ENCODE assay signal across 11 mouse cellular contexts in genomic region chr1:78863833-78864232, GRCm38 (mm10). TPM values are rescaled to one million over a fixed set of nuclear protein-coding genes. Genes with fewer than 3 reads are reported as not detected.
A peak's percentile ranks its signal among the peaks of the same experiment; 100 is the strongest.
DNase-seq lines count a peak whose midpoint lies in the region; ATAC-seq lines count a peak whose summit lies in the region.
"Had no signal": no experiment of that assay in that cellular context is flagged by ENCODE, and none has a peak within 500 bp of the region (broad histone marks: within the 10 kb centered on the region; RNA-seq: fewer than 3 reads in every experiment).

No protein-coding gene starts in this region.

- peak; percentile 97 for DNase-seq in heart, adult 11 months
- DNase-seq in heart, embryonic 10.5 days (ENCODE audit: low spot score): no peak
- peak; percentile 37 to 46 for DNase-seq in left cerebral cortex, postnatal 36 days (ENCODE audit: low spot score in 2 of 2)
- DNase-seq in testis, postnatal 10 days (ENCODE audit: low spot score): no peak

- no peaks in the 10 kb centered on the region for H3K27me3 ChIP-seq in heart, embryonic 10.5 days (ENCODE audit: insufficient read depth, poor library complexity, severe bottlenecking)
- H3K27me3 ChIP-seq in heart, embryonic 15.5 days: no peaks in the 10 kb centered on the region
- H3K27me3 ChIP-seq in neural tube, embryonic 15.5 days (replicated peaks): no peaks in the 10 kb centered on the region
- H3K27me3 ChIP-seq: embryonic facial prominence, embryonic 12.5 days; neural tube, embryonic 12.5 days had no signal

- no peaks in the 10 kb centered on the region for H3K9me3 ChIP-seq in heart, embryonic 10.5 days
- no peaks in the 10 kb centered on the region for H3K9me3 ChIP-seq in heart, embryonic 15.5 days (replicated peaks)
- H3K9me3 ChIP-seq in neural tube, embryonic 15.5 days (replicated peaks): no peaks in the 10 kb centered on the region
- H3K9me3 ChIP-seq: embryonic facial prominence, embryonic 12.5 days; neural tube, embryonic 12.5 days had no signal

- 0 out of 2 replicates have a peak, but pooled peaks cover 5% of the 10 kb centered on the region for H3K4me1 ChIP-seq in heart, embryonic 10.5 days
- peaks cover 20% of the 10 kb centered on the region for H3K4me1 ChIP-seq in brown adipose tissue, adult 24 weeks (ENCODE audit: control insufficient read depth, insufficient read depth, insufficient read length, low read length)
- peaks cover 29% of the 10 kb centered on the region for H3K4me1 ChIP-seq in heart, embryonic 15.5 days (replicated peaks)
- H3K4me1 ChIP-seq in neural tube, embryonic 15.5 days: peaks cover 6% of the 10 kb centered on the region; the same call in 1 of the 2 replicates
- H3K4me1 ChIP-seq: embryonic facial prominence, embryonic 12.5 days; neural tube, embryonic 12.5 days had no signal

- no peak overlapping the region for H3K4me2 ChIP-seq in heart, embryonic 15.5 days
- H3K4me2 ChIP-seq in neural tube, embryonic 15.5 days: no peak overlapping the region
- H3K4me2 ChIP-seq: embryonic facial prominence, embryonic 12.5 days; neural tube, embryonic 12.5 days had no signal

- intact Hi-C loops in left cerebral cortex, postnatal 36 days (cut with DNase I): no loop called here

- no peaks in the 10 kb centered on the region for H3K36me3 ChIP-seq in heart, embryonic 10.5 days
- no peaks in the 10 kb centered on the region for H3K36me3 ChIP-seq in heart, embryonic 15.5 days
- no peaks in the 10 kb centered on the region for H3K36me3 ChIP-seq in neural tube, embryonic 15.5 days
- H3K36me3 ChIP-seq: embryonic facial prominence, embryonic 12.5 days; neural tube, embryonic 12.5 days had no signal

- ATAC-seq in heart, embryonic 15.5 days (replicated peaks; ENCODE audit: insufficient number of reproducible peaks, insufficient read depth, low FRiP score, low read depth): peak; percentile 58; the same call in 1 of the 2 replicates
- no peak for ATAC-seq in neural tube, embryonic 15.5 days (ENCODE audit: low FRiP score)
- ATAC-seq in monocyte, adult 5-6 weeks (replicated peaks; ENCODE audit: insufficient number of reproducible peaks, low FRiP score, low TSS enrichment, poor library complexity, severe bottlenecking): no peak

- no peak overlapping the region for H3K27ac ChIP-seq in heart, embryonic 10.5 days
- H3K27ac ChIP-seq in brown adipose tissue, adult 24 weeks (replicated peaks; ENCODE audit: low read depth, low read length): peak overlapping the region; percentile 73
- H3K27ac ChIP-seq in heart, embryonic 15.5 days: peak overlapping the region; percentile 80
- H3K27ac ChIP-seq in neural tube, embryonic 15.5 days (replicated peaks): no peak overlapping the region
- H3K27ac ChIP-seq: embryonic facial prominence, embryonic 12.5 days; liver, embryonic 14.5 days; neural tube, embryonic 12.5 days had no signal

- H3K4me3 ChIP-seq in heart, embryonic 10.5 days: no peak overlapping the region
- no peak overlapping the region for H3K4me3 ChIP-seq in brown adipose tissue, adult 24 weeks (ENCODE audit: insufficient read depth, low read depth, low read length)
- no peak overlapping the region for H3K4me3 ChIP-seq in heart, embryonic 15.5 days
- no peak overlapping the region for H3K4me3 ChIP-seq in neural tube, embryonic 15.5 days (replicated peaks)
- H3K4me3 ChIP-seq: embryonic facial prominence, embryonic 12.5 days; neural tube, embryonic 12.5 days had no signal

- no peak overlapping the region for H3K9ac ChIP-seq in heart, embryonic 15.5 days
- no peak overlapping the region for H3K9ac ChIP-seq in neural tube, embryonic 15.5 days (replicated peaks)
- H3K9ac ChIP-seq: embryonic facial prominence, embryonic 12.5 days; liver, embryonic 14.5 days; neural tube, embryonic 12.5 days had no signal

- WGBS in heart, embryonic 10.5 days: 61% methylated on average over 2 of the region's 2 CpGs
- WGBS in heart, embryonic 15.5 days: 22% methylated on average over 2 of the region's 2 CpGs
- 66% methylated on average over 2 of the region's 2 CpGs for WGBS in neural tube, embryonic 15.5 days

RNA-seq across cellular contexts. Expression of gene Kcne4, which starts 47.3 kb away (rescaled TPM):
- polyA plus RNA-seq in heart, embryonic 10.5 days (2016; fragmentation: Nextera tagmentation; extraction: Ambion mirVana): 0.16 TPM in 1 of 2 replicates, not detected in the other
- polyA plus RNA-seq in brown adipose tissue, adult 24 weeks (2012; ENCODE audit: insufficient read depth, insufficient read length, missing spikeins): 0.63 and 0.75 TPM in 2 replicates
- 4.4 and 6.5 TPM in 2 replicates for polyA plus RNA-seq in heart, embryonic 15.5 days (2015; fragmentation: Nextera tagmentation; extraction: Ambion mirVana)
- total RNA-seq in left cerebral cortex, postnatal 36 days (2021): 1 to 10 TPM; 1.1 to 1.3 TPM
- 3.5 and 6.2 TPM in 2 replicates for polyA plus RNA-seq in neural tube, embryonic 15.5 days (2015; fragmentation: Nextera tagmentation; extraction: Ambion mirVana)
- 0.43 TPM in 1 of 3 replicates, not detected in the others for total RNA-seq in monocyte, adult 5-6 weeks (2017)

Comparison
In these comparisons a context has a peak if more than half of its experiments do, and no peak if none do; other contexts are left out.
1. DNase-seq: peak in heart, adult 11 months (single experiment) and left cerebral cortex, postnatal 36 days (2 of 2); none in heart, embryonic 10.5 days (single experiment) and testis, postnatal 10 days (single experiment).
2. H3K27ac ChIP-seq: peak in brown adipose tissue, adult 24 weeks (single experiment) and heart, embryonic 15.5 days (single experiment); none in heart, embryonic 10.5 days (single experiment) and neural tube, embryonic 15.5 days (single experiment).